Mouse (Mus musculus): ENCODE measurements at regions not wholly inside any gene's neighbourhood (a gene's known extent, or its start where the extent isn't known, plus 50 kb on each side); places are given as distances from the start of the nearest gene placed in this dataset.

GRCm38 (mm10) chr4:140304960-140305359 lies 58.4 kb upstream of the Igsf21 start:
- DNase-seq, result no peak

- DNase-seq, result no peak
Observed at GRCm38 (mm10) chr4:140301661-140302060, 55.1 kb upstream of the Igsf21 start.

GRCm38 (mm10) chr4:140297912-140298620 lies 51.5 kb upstream of the Igsf21 start:
- DNase-seq, result no peak

Data from cerebellum, adult 9-10 months (tissue).